Mouse (Mus musculus): ENCODE results near the gene Fbrsl1. TPM values are rescaled to one million over a fixed set of nuclear protein-coding genes. Genes with fewer than 3 reads are reported as not detected.
A peak's percentile ranks its signal among the peaks of the same experiment; 100 is the strongest.

Fbrsl1 gene
- total RNA-seq, 2 experiments from 2014 or later, result 79.9 to 94.0 TPM

DNA sequence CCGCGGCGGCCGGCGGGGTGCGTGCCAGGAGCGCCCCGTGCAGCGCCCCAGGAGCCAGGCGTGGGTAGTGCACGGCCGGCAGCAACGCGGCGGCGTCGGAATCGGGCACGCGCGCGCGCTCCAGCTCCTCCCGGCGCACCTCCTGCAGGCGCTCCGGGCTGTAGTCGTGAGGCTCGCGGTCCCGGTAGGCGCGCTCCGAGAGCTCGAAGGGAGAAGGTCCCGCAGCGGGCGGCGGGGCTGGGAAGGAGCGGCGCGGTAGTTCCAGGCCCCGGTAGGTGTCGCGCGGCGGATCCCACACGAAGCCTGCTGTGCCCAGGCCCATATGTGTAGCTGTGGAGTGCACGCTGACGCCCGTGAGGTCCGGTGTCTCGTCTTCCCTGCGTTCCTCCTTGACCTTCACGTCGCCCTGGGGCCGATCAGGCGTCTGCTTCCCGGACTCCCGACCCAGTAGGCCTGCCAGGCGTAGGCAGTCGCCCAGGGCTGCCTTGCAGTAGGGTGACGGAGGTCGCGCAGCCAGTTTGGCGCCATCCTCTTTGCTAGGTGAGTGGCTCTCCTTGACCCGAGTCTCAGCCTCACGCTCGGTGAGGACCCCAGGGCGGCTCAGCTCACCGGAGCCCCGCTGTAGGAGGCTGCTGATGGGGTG is 85.0 kb downstream of the Fbrsl1 start:
- Histone ChIP-seq H3K27ac (peak overlapping the region; percentile 80), H3K4me3 (peak overlapping the region; percentile 56)
- DNase-seq (ENCODE audit: low spot score in 2 of 2), result peak; percentile 66 to 77
- TF ChIP-seq CTCF (conservative IDR thresholded peaks at IDR 0.05), result peak; percentile 75

DNA sequence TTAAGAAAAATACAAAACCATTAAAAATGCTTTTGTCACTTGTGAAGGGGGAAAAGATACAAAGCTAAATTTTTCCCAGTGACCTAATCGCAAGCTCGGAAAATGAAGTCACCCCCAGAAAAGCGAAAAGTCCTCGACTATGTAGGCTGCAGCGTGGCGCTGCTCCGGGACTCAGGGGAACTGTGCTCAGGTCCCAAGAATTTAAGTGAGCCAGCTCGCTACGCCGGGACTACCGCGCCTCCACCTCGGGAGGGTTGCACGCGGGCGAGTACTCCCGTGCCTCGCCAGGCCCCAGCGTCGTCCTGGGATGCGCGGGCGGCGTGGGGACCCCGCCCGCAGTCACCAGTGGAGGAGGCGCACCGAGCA is 85.5 kb downstream of the Fbrsl1 start:
- DNase-seq (ENCODE audit: low spot score in 2 of 2), result no peak
- Histone ChIP-seq H3K4me3 (peak overlapping the region; percentile 56), H3K27ac (peak overlapping the region; percentile 80)
- no peak for TF ChIP-seq CTCF (conservative IDR thresholded peaks at IDR 0.05)

DNA sequence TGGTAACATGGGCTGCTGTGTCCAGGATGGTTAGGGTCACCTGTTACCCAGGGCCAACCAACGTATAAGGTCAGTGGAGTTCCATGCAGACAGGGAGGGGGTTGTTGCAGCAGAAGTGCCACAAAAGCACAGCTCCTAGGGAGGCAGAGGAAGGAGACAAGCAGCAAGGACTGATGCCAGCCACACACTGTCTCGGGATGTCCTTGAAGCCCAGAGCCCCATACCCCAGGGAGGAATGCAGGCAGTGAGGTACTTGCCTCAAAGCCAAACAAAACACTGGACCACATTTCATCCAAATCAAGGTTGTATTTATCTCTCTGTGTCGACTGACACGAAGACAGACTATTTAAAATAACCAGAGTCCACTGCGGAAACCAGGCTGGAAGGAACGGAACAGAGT is 86.8 kb downstream of the Fbrsl1 start:
- Histone ChIP-seq H3K27ac (no peak overlapping the region), H3K4me3 (no peak overlapping the region)
- no peak for TF ChIP-seq CTCF (conservative IDR thresholded peaks at IDR 0.05)
- no peak for DNase-seq (ENCODE audit: low spot score in 2 of 2)

GRCm38 (mm10) chr5:110357531-110358179 is 90.6 kb downstream of the Fbrsl1 start:
- peak; percentile 87 for TF ChIP-seq CTCF (conservative IDR thresholded peaks at IDR 0.05)
- no peak overlapping the region for H3K4me3 ChIP-seq
- peak; percentile 76 to 89 for DNase-seq (ENCODE audit: low spot score in 2 of 2)
- no peak overlapping the region for H3K27ac ChIP-seq

DNA sequence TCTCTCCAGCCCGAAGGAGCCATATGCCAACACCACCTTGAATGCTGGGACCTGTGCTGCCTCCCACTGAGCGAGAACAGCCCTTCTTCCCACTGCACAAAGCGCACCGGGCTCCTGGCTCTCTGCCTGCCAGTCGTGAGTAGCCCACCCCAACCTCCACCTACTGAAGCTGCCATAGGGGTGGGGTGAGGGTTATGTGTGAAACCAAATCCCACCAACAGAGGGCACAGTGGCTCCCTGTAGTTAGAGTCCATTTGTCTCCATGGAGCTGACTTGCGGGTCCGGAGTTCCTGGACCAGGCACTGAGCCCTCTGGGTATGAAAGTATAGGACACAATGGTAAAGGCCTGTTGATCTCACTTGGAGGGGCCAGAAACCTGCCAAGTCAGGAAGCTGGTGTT is 93.6 kb downstream of the Fbrsl1 start:
- Histone ChIP-seq H3K27ac (no peak overlapping the region), H3K4me3 (no peak overlapping the region)
- no peak for DNase-seq (ENCODE audit: low spot score in 2 of 2)
- peak; percentile 80 for TF ChIP-seq CTCF (conservative IDR thresholded peaks at IDR 0.05)

DNA sequence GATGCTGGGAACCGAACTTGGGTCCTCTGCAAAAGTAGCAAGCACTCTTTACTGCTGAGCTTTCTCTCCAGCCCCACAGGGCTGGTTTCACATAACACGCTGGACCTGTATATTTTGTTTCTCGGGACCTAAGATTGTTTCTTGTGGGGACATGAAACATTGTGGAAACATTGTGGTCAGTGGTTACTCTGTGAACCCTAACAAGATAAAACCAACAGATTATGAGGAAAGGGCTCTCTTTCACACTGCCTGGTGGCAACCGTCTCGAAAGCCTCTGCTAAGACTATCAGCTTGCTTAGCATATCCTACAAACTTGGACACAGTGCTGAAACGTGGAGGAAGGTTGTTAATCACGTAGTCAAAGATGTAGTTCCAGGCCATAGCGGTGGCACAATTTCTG is 101.3 kb downstream of the Fbrsl1 start:
- TF ChIP-seq CTCF (conservative IDR thresholded peaks at IDR 0.05), result no peak
- Histone ChIP-seq H3K27ac (no peak overlapping the region), H3K4me3 (no peak overlapping the region)
- DNase-seq (ENCODE audit: low spot score in 2 of 2), result no peak

- Histone ChIP-seq H3K27ac (no peak overlapping the region), H3K4me3 (no peak overlapping the region)
- DNase-seq (ENCODE audit: low spot score in 2 of 2), result no peak
- TF ChIP-seq CTCF (conservative IDR thresholded peaks at IDR 0.05), result no peak
Observed at GRCm38 (mm10) chr5:110345553-110345952, 102.8 kb downstream of the Fbrsl1 start.

DNA sequence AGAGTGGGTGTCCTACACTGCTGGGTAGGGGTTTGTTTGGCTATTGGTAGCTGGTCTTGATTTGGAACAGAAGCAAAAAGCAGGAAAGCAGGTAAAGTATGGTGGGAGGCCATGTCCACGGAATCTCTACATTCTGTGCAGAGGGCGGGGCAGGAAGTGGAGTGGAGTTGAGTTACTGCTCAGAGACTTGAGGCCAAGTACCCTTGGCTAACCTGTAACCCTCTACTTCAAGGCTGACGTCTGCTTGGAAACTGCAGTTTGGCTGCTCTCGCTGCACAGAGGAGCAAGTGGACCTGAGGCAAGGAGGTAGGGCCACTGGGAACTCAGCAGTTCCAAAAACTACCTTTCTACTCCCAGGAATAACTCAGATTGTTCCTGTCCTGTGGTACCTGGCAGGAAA is 103.8 kb downstream of the Fbrsl1 start, which contains the start of gene Lrcol1:
Lrcol1 (plus strand) TSS at position 207 of the 400 bp plus-strand sequence.
- no peak for DNase-seq (ENCODE audit: low spot score in 2 of 2)
- H3K4me3 ChIP-seq, result no peak within 1 kb of the TSS
- no peak within 1 kb of the TSS for H3K27ac ChIP-seq

GRCm38 (mm10) chr5:110342648-110343284 is 105.5 kb downstream of the Fbrsl1 start, which contains the start of gene P2rx2:
P2rx2 (minus strand) TSS chr5:110343212.
- DNase-seq (ENCODE audit: low spot score in 2 of 2), result no peak
- Histone ChIP-seq H3K4me3 (peak within 1 kb of the TSS; percentile 46), H3K27ac (no peak within 1 kb of the TSS)
- no peak for TF ChIP-seq CTCF (conservative IDR thresholded peaks at IDR 0.05)

More for the DNA sequence above, 103.8 kb downstream of the Fbrsl1 start, which contains the start of gene Lrcol1:
- no peak for TF ChIP-seq CTCF (conservative IDR thresholded peaks at IDR 0.05)

DNA sequence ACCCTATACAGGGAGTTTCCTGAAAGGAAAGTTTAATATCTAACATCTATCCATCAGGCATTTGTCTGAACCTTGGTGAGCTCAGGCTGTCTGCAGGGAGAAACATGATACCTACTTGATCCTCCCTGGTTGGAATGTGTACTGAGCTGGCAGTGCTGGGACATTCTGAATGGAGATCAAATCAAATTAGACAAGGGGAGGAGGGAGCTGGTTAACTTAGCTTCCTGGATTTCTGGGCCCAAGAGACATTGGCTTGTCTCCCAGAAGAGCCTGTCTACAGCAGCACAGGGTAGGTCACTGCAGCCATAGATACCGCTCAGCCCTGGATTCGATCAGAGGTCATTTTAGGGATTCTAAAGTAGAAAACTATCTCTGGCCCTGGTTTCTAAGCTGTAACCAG is 109.5 kb downstream of the Fbrsl1 start:
- no peak overlapping the region for H3K27ac ChIP-seq
- no peak overlapping the region for H3K4me3 ChIP-seq
- no peak for DNase-seq (ENCODE audit: low spot score in 2 of 2)
- no peak for TF ChIP-seq CTCF (conservative IDR thresholded peaks at IDR 0.05)

- Histone ChIP-seq H3K4me3 (no peak overlapping the region), H3K27ac (no peak overlapping the region)
- no peak for DNase-seq (ENCODE audit: low spot score in 2 of 2)
- no peak for TF ChIP-seq CTCF (conservative IDR thresholded peaks at IDR 0.05)
Observed at GRCm38 (mm10) chr5:110330508-110330907, 117.8 kb downstream of the Fbrsl1 start.

DNA sequence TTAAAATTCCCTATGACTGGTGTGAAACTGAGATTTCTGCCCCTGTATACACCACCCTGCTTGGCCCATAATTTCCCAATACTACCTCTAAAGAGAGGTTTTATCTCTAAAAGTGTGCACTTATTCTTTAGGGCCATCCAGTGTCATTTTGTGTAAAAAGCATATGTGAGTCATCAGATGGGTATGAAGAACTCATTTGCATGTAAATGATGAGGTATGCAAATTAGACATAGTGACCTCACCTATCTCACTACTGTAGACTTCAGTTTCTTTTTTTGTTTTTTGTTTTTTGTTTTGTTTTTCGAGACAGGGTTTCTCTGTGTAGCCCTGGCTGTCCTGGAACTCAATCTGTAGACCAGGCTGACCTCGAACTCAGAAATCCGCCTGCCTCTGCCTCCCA is 135.2 kb downstream of the Fbrsl1 start:
- TF ChIP-seq CTCF (conservative IDR thresholded peaks at IDR 0.05), result no peak
- H3K4me3 ChIP-seq, result no peak overlapping the region
- no peak for DNase-seq (ENCODE audit: low spot score in 2 of 2)

More for the DNA sequence above, 135.2 kb downstream of the Fbrsl1 start:
- H3K27ac ChIP-seq, result no peak overlapping the region

Other genes with a start within 250 kb of the Fbrsl1 start
- gene Ankle2, start 217.5 kb downstream of the Fbrsl1 start, total RNA-seq (2021), result 10 to 100 TPM; 34.7 to 41.3 TPM
- 10 to 100 TPM; 57.5 to 66.8 TPM for gene Pgam5, start 178.6 kb downstream of the Fbrsl1 start, total RNA-seq (2021)
- 10 to 100 TPM; 10.5 to 13.5 TPM for gene Pxmp2, start 162.3 kb downstream of the Fbrsl1 start, total RNA-seq (2021)
- gene Pole, start 162.2 kb downstream of the Fbrsl1 start, total RNA-seq (2021), result 1 to 10 TPM; 2.1 to 2.3 TPM
- not detected for gene P2rx2, start 105.3 kb downstream of the Fbrsl1 start, total RNA-seq (2021)
- gene Lrcol1, start 103.8 kb downstream of the Fbrsl1 start, total RNA-seq (2021), result not detected
- gene Galnt9, start 95.9 kb upstream of the Fbrsl1 start, total RNA-seq (2021), result 100 to 1,000 TPM in 1 of 2 experiments, 10 to 100 TPM in 1; 98.3 to 111 TPM
- 10 to 100 TPM; 23.4 to 23.8 TPM for gene Noc4l, start 204.9 kb upstream of the Fbrsl1 start, total RNA-seq (2021)
- gene Ddx51, start 204.9 kb upstream of the Fbrsl1 start, total RNA-seq (2021), result 10 to 100 TPM; 31.2 to 35.0 TPM